Mouse (Mus musculus) brain, adult 2 months (tissue): ENCODE measurements at regions not wholly inside any gene's neighbourhood (a gene's known extent, or its start where the extent isn't known, plus 50 kb on each side); places are given as distances from the start of the nearest gene placed in this dataset.
A peak's percentile ranks its signal among the peaks of the same experiment; 100 is the strongest.

Experiments
- DNase-seq: peaks from one replicate; pipeline ENCODE4 v3.0.0; 2011; ENCODE audit warnings: low read depth, low spot score

GRCm38 (mm10) chr10:122564473-122564872 is 114.1 kb upstream of the Ppm1h start:
- peak; percentile 30 for DNase-seq

GRCm38 (mm10) chr10:122566601-122567000 is 112.0 kb upstream of the Ppm1h start:
- no peak for DNase-seq

- peak; percentile 63 for DNase-seq
Observed at GRCm38 (mm10) chr10:122569546-122570202, 108.9 kb upstream of the Ppm1h start.

GRCm38 (mm10) chr10:122570909-122571551 is 107.5 kb upstream of the Ppm1h start:
- peak; percentile 16 for DNase-seq

DNA sequence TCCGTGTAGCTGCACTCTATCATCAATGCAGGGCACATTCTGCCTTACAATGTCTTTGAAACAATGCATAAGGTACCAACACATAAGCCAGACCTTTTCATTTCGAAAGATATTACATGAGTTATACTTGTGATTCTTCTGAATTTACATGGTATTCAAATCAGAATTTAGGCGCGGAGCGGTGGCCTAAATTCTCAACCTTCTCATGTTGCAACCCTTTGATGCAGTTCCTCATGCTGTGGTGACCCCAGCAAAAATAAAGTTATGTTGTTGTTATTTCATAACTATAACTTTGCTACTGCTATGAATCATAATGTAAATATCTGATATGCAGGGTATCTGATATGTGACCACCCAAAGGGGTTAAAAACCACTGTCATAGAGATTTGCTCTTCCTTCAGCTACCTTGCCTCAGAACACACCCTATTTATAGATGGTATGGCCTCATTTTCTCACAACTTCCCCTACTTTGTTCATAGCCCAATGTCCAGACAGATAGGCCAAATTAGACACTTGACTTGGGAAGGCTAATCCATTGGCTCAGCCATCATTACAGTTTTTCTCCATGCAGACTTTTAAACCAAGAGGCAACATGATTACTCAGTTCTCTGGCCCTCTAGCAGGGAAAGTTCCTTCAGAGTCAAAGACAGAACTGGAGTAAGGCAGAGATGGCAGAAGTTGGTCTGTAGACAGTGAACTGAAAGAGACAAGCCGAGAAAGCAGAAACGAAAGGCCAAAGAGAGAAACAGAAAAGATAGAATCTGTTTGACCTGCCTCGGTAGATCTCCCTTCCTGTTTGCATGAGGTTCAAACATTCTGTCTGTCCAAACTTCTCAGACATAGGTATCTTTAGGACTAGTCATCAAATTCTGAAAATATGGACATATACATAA is 102.1 kb upstream of the Ppm1h start:
- DNase-seq = peak; percentile 17

- peak; percentile 19 for DNase-seq
Observed at GRCm38 (mm10) chr10:122578209-122579001, 100.2 kb upstream of the Ppm1h start.

DNA sequence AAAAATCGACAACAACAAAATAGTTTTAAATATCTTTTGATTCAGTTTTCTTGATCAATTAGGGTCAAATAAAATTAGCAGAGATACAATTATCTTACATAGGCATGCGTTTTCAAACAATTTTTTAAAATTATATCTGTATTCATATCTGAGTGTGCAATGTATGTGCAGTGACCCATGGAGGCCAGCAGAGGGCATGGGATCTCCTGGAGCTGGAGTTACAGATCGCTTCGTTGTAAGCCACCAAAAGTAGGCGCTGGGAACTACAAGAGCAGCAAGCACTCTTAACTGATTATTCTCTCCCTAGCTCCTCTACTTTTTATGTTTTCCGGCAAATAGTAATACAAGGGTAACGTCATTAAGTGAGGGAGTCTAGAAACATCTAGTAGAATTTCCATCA is 97.5 kb upstream of the Ppm1h start:
- DNase-seq = no peak

DNA sequence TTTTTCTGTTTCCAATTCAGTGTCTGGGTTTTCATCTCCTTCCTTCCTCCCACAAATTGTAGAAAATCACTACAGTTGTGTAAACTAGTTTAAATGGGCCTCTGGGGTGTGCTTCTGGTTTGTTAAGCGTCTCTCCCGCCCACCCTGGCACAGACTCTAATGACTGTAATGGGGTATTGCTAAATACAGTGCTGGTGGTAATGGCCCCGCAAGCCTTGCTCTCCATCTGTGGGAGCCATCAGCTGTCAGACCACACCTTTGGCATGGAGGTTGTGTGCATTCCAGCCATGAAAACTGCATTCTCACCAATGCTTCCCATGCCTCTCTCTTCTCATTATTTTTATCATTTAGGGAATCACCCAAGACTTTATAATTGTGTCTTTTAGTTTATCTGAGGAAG is 91.0 kb upstream of the Ppm1h start:
- DNase-seq = no peak

DNA sequence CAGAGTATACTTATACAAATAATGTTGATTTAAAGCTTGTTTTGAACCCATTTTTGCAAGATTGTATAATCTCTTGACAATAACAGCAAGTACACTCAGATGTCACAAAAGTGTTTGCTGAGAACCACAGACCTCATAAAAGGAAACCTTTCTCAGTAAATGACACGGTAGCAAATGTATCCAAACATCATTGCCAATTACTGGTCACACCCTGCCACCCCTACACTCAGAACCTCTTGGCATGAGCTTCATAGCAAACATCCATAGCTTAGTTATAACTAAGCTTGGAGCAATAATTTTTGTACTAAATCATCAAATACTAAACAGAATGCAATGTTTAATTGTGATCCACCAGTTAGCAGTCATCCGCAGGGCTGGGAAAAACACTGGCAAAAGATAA is 79.1 kb upstream of the Ppm1h start:
- no peak for DNase-seq

- peak; percentile 16 for DNase-seq
Observed at GRCm38 (mm10) chr10:122602394-122602793, 76.2 kb upstream of the Ppm1h start.

DNA sequence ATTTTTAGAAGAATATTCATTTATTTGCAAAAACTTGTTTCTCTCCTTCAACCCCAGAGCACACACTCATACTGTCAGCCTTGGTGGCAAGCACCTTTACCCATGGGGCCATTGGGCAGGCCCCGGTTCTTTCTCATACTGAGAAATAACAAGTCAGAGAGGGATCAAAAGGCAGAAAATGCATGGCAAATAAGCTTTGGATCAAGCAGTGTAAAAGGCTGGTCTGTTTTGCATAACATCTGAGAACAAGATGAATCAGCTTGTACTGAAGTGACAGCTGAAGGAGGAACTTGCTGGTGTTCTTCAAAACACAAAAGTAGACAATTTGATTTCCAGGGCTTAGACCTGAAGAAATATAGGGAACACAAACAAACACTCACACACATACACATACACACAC is 74.6 kb upstream of the Ppm1h start:
- peak; percentile 17 for DNase-seq

DNA sequence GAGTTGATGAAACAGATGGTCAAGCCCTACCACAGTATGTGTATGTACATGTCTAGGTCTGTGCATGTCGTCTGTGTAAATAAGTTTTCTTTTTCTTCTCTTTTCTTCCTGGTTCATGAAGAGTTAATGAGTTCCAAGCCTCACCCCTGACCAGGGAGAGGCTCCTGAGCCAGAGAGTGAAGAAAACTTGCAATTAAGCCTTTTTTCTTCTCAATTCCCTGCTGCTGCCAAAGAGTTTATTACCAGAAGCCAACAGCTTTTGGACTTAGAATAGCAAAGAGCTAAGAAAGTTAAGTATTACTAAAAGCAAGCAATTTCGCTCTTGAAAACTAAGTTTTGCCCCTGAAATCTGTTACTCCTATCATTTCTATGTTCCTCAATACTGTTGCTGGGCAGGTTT is 65.3 kb upstream of the Ppm1h start:
- no peak for DNase-seq

DNA sequence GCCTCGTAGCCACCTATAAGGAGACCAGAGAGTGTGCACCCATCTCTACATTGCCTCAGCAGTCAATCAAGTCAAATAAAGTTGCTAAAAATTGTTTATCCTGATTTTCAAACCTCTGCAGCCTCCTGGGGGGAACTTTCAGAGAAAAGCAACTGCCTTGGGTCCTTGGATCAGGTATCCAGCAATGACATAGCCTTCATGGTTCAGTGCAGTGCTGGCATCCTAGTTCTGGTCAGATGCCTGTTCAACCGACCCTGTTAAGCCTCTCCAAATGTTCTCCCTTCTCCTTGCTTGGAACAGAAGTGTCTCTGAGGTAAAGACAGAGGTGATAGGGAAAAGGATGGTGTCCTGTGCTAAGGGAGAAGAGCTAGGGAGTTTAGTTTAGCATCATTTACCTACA is 64.7 kb upstream of the Ppm1h start:
- DNase-seq = no peak

- peak; percentile 21 for DNase-seq
Observed at GRCm38 (mm10) chr10:122614720-122615119, 63.8 kb upstream of the Ppm1h start.

DNA sequence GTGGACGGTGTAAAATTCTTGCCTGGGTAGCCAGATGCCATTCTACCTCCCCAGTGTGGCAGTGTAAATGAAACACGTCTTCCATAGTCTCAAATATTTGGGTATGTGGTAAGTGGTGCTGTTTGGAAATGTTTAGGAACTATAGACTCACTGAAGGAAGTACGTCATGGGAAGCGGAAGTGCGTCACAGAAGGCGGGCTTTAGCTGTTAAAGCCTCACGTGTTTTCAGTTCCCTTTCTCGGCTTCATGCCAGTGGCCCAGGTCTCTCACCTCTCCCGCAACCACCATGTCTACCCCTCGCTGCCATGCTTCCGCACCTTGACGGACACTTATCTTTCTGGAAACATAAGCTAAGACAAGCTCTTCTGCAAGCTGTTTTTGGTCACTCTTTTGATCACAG is 62.9 kb upstream of the Ppm1h start:
- no peak for DNase-seq

DNA sequence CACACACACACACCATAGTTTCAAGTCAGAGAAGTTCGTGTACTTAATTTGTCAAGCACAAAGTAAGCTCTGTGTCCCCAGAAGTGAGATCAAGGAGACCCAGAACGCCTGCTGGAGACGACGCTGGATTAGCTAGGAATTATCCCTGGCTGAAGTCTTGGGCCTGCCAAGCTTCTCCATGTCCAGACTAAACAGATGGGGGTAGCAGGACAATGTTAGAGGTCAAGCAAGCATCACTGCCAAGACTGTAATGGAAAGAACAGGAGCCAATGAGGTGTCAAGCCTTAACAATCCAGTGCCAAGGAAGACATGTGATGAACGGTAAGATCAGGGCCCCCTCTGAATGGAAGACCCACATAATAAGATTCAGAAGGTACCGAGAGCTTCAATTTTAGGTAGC is 62.2 kb upstream of the Ppm1h start:
- no peak for DNase-seq

DNA sequence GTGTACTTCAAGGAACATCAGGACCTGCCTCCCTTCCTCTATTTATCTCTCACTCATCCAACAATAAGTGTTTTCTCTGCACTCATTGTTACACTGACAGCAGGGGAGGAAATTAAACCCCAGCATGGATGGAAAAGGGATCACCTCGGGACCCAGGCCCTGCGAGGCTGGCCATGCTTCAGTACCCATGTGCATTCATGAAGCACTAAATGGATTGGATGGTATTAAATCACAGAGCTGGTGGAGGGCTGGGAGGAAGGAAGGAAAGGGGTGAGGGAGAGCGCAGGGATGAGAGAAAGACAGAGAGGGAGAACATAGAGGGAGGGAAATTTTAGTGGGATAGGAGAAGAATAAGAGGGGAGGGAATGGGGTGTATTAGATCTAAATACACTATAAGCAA is 59.7 kb upstream of the Ppm1h start:
- no peak for DNase-seq

- DNase-seq = no peak
Observed at GRCm38 (mm10) chr10:122619406-122620116, 59.0 kb upstream of the Ppm1h start.
